Mouse (Mus musculus) megakaryocyte, embryonic 14.5 days (primary cell): ENCODE measurements around the gene 4930404H24Rik. TPM values are rescaled to one million over a fixed set of nuclear protein-coding genes. Genes with fewer than 3 reads are reported as not detected.

Source experiments
- H3K27me3 ChIP-seq: replicated peaks from 2 replicates; pipeline ENCODE3; 2012; ENCODE audit warnings: inconsistent platforms
- H3K36me3 ChIP-seq: replicated peaks from 2 replicates; pipeline ENCODE3; 2012; ENCODE audit warnings: low read length, inconsistent platforms, mixed read lengths
- H3K4me1 ChIP-seq: 2 replicates; pipeline ENCODE4 v1.6.1; 2012; ENCODE audit warnings: inconsistent platforms
- H3K4me3 ChIP-seq: replicated peaks from 2 replicates; pipeline ENCODE3; 2012; ENCODE audit warnings: moderate library complexity, mild to moderate bottlenecking, inconsistent platforms
- H3K9me3 ChIP-seq: 2 replicates; pipeline ENCODE4 v1.6.1; 2012; ENCODE audit warnings: inconsistent platforms
- FLI1 ChIP-seq: IDR thresholded peaks from 2 replicates; pipeline ENCODE4 v1.6.1; 2012; ENCODE audit warnings: low read length, inconsistent platforms, mixed read lengths
- GATA1 ChIP-seq: IDR thresholded peaks from 3 replicates; pipeline ENCODE4 v1.6.1; 2012; ENCODE audit warnings: mixed read lengths, low read length, inconsistent platforms, borderline replicate concordance
- polyA plus RNA-seq: library from polyadenylated mRNA; stranded (reverse); fragments of >175 nt; gene quantifications from 2 replicates; pipeline ENCODE4 v1.2.3, GENCODE M21; 2012; ENCODE audit warnings: low replicate concordance; ENCODE audit not compliant: insufficient read depth

Gene 4930404H24Rik
- polyA plus RNA-seq, 1 experiment: 0.54 TPM

- peaks cover 25% of the 10 kb centered on the region for H3K36me3 ChIP-seq
- H3K9me3 ChIP-seq: 0 out of 2 replicates have a peak, but pooled peaks cover under 1% of the 10 kb centered on the region
- peaks cover 73% of the 10 kb centered on the region for H3K4me1 ChIP-seq
- H3K27me3 ChIP-seq: no peaks in the 10 kb centered on the region
- no peak for TF ChIP-seq GATA1
- no peak for TF ChIP-seq FLI1
- H3K4me3 ChIP-seq: peak overlapping the region; percentile 96
Measured at GRCm38 (mm10) chr2:153528571-153529364, 36.2 kb downstream of the 4930404H24Rik start.

GRCm38 (mm10) chr2:153529365-153529781 lies 36.8 kb downstream of the 4930404H24Rik start:
- peak overlapping the region; percentile 96 for H3K4me3 ChIP-seq
- H3K36me3 ChIP-seq: peaks cover 26% of the 10 kb centered on the region
- H3K27me3 ChIP-seq: no peaks in the 10 kb centered on the region
- H3K9me3 ChIP-seq: peaks cover 6% of the 10 kb centered on the region
- TF ChIP-seq GATA1 (no peak), FLI1 (no peak)
- peaks cover 69% of the 10 kb centered on the region for H3K4me1 ChIP-seq

GRCm38 (mm10) chr2:153529931-153530766 lies 37.6 kb downstream of the 4930404H24Rik start, which contains the start of gene Nol4l:
TSS of gene Nol4l (minus strand) at chr2:153529971.
- H3K4me1 ChIP-seq: peaks cover 61% of the 10 kb centered on the region
- no peak for TF ChIP-seq GATA1
- TF ChIP-seq FLI1: no peak
- peak within 1 kb of the TSS; percentile 96 for H3K4me3 ChIP-seq
- peaks cover 9% of the 10 kb centered on the region for H3K9me3 ChIP-seq
- H3K27me3 ChIP-seq: no peaks in the 10 kb centered on the region
- peaks cover 24% of the 10 kb centered on the region for H3K36me3 ChIP-seq

GRCm38 (mm10) chr2:153530948-153531347 lies 38.4 kb downstream of the 4930404H24Rik start:
- Histone ChIP-seq H3K27me3 (no peaks in the 10 kb centered on the region), H3K4me1 (peaks cover 56% of the 10 kb centered on the region), H3K4me3 (peak overlapping the region; percentile 96), H3K36me3 (peaks cover 19% of the 10 kb centered on the region), H3K9me3 (peaks cover 9% of the 10 kb centered on the region)
- TF ChIP-seq GATA1 (no peak), FLI1 (no peak)

GRCm38 (mm10) chr2:153533981-153534380 lies 41.4 kb downstream of the 4930404H24Rik start:
- H3K4me1 ChIP-seq: peaks cover 53% of the 10 kb centered on the region
- peaks cover 2% of the 10 kb centered on the region for H3K27me3 ChIP-seq
- no peak overlapping the region for H3K4me3 ChIP-seq
- peaks cover 9% of the 10 kb centered on the region for H3K9me3 ChIP-seq
- TF ChIP-seq FLI1: no peak
- no peak for TF ChIP-seq GATA1
- H3K36me3 ChIP-seq: peaks cover 13% of the 10 kb centered on the region

- Histone ChIP-seq H3K27me3 (peaks cover 5% of the 10 kb centered on the region), H3K4me1 (peaks cover 58% of the 10 kb centered on the region), H3K9me3 (peaks cover 8% of the 10 kb centered on the region), H3K36me3 (peaks cover 8% of the 10 kb centered on the region), H3K4me3 (no peak overlapping the region)
- TF ChIP-seq GATA1: no peak
- TF ChIP-seq FLI1: no peak
Measured at GRCm38 (mm10) chr2:153538898-153539297, 46.3 kb downstream of the 4930404H24Rik start.

GRCm38 (mm10) chr2:153542936-153543668 lies 50.5 kb downstream of the 4930404H24Rik start:
- Histone ChIP-seq H3K9me3 (no peaks in the 10 kb centered on the region), H3K27me3 (peaks cover 3% of the 10 kb centered on the region), H3K4me3 (peak overlapping the region; percentile 78), H3K36me3 (no peaks in the 10 kb centered on the region), H3K4me1 (peaks cover 84% of the 10 kb centered on the region)
- TF ChIP-seq GATA1 (no peak), FLI1 (no peak)

Other genes with a start within 250 kb of the 4930404H24Rik start
- 0.89 TPM in 1 of 2 replicates, not detected in the other for gene Kif3b, start 201.4 kb upstream of the 4930404H24Rik start, polyA plus RNA-seq
- gene Asxl1, start 147.0 kb upstream of the 4930404H24Rik start, polyA plus RNA-seq: 1.3 and 2.1 TPM in 2 replicates
- 10.6 and 40.8 TPM in 2 replicates for gene Nol4l, start 37.2 kb downstream of the 4930404H24Rik start, polyA plus RNA-seq
- gene Commd7, start 140.0 kb downstream of the 4930404H24Rik start, polyA plus RNA-seq: 17.9 and 24.1 TPM in 2 replicates
- gene Dnmt3b, start 156.7 kb downstream of the 4930404H24Rik start, polyA plus RNA-seq: 20.5 and 26.4 TPM in 2 replicates
- 0.18 TPM in 1 of 2 replicates, not detected in the other for gene Dnmt3c, start 203.9 kb downstream of the 4930404H24Rik start, polyA plus RNA-seq
- 4.1 TPM in 1 of 2 replicates, not detected in the other for gene Mapre1, start 248.5 kb downstream of the 4930404H24Rik start, polyA plus RNA-seq